Mouse (Mus musculus): ENCODE measurements around the gene Nfkbiz.

Gene Nfkbiz

DNA sequence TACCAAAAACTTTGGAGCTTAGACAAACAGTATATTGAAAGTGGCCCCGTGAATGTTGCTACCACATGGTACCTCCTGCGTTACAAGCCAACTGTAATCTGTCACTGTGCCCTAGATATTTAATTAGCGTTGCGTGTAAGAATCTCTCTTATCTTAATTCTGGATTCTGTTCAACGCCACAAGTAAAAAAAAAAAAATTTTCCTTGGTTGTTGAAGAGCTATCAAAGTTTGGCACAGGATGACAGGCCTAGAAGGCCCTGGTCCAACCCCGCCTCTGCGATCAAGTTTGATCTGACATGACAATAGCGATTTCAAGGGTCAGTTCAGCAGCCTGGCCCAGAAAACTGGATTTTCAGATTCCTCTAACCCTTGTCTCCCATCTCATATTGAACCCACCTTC is 6.1 kb downstream of the Nfkbiz start:
- no peak for DNase-seq (ENCODE audit: low read depth, low spot score)

DNA sequence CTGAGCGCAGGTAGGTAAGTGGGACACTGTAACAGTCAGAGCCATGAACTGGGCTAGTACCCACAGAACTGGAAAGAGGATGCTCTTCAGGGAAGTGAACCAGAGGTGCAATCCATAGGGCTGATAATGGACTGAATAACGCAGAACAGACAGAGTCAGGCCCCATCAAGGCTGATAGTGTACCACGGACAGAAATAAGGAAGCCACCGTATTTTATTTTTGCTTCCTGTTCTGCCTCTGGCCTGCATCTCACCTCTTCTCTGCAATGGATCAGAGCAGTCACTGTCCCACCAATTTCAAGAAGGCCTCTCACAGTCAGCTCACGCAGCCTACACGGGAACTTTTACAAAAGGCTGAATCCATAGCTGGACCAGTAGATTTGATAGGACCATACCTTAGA is 6.7 kb downstream of the Nfkbiz start:
- DNase-seq (ENCODE audit: low read depth, low spot score) = no peak

DNA sequence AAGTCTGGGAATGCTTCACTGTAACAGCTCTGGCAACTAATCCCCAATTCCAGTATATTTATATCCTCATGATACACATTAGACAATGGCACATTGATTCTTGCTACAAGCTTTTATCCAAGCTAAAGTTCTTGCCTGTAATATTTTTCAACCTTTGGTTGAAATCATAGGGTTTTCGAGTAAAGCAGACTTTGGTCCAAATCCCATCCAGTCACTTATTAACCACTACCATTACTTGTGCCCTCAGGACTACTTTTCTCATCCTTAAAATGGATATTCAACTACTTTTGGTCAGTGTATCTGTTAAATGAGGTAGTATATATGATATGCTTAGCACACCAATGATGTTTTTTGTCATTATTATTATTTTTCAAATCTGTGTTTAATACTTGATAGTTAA is 7.2 kb downstream of the Nfkbiz start:
- no peak for DNase-seq (ENCODE audit: low read depth, low spot score)

DNA sequence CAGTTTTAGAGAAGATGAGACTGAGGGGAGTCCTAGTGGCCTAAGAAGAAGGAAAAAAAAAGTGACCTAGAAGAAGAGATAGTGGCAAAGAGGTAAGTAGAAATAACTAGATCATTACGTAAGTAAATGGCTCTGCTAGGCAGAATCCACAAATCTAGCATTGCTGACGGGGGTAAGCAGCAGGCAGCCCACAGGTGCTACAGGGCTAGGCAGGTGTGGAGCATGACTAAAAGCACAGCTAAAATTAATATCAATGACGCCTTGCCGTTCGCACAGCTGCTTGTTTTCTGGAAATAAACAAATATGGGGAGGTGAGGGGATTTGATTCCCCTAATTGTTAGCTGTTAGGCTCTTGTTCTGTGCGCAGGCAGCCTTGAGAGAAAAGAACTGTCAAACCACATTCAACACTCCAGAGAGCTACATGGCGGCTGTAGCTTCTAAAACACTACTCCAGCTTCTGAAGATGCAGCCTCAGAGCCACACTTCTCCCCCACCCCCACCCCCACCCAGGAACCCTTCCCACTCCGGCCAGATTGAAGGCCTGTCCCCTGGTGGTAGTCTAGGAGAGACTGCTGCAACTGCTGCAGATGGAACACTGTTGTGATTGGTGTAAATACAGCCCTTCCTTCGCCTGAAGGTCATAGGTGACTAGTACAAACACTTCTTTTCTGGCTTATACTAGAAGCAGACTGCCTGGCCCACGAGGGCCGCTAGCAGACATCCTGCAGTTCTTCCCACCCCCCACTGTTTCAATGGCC is 15.1 kb downstream of the Nfkbiz start:
- peak; percentile 58 for DNase-seq (ENCODE audit: low read depth, low spot score)

DNA sequence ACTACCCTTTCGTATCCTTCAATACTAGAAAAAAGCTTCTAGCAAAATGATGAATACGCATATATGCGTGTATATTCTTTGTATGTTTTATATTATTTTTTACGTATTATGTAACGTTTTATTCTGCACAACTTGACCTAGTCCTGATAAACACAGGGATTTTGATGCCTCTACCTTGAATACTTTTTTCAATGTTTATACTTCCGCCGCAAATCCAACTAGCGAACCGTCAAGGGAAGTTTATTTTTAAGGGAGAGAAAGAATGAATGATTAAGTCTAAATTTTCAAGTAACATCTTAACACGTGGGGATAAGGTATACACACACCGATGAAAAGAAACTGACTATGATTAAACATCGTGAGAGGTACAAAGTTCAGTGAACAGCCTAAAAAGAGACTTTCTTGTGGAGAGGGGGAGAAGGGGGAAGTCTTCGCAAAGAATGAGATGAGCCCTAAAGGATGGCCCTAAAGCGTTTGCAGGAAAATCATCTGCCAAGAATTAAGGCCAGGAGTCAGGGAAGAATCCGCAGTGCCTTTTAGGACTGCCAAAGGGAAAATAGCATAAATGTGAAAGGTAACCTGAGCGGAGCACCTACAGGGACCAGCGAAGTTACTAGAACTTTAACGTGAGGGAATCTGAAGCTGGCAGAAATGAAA is 15.8 kb downstream of the Nfkbiz start:
- no peak for DNase-seq (ENCODE audit: low read depth, low spot score)

DNA sequence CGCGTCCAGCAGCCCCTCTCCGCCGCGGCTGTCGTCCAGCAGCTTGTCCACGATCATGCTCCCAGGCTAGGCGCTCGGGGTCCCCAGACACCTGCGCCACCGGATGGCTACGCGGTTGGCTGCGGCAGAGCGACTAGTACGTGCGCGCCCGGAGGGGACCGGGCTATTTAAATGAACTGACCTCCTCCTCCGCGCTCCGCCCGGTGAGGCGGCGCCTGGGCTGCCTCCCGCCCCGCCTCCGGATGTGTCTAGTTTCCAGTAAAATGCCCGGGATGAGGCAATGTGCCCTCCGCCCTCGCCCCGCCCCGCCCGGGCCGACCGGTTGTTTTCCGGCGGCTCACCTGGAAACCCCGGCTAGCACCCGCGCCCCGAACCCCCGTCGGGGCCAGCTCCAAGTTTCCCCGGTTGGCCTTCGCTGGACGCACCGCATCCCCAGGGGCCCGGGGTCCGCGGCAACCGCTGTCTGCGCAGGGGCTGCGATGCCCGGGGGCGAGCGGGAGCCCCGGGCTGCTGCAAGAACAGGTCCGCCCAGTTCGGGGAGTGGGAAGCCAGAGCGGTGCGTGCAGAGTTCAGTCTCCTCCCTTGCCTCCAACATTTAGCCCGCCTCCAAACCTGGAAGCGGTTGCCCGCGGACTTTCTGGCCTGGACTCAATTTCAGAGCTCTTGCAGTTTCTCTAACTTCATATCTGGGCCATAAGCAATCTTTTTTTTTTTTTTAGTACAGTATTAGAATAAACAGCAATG is 16.5 kb downstream of the Nfkbiz start:
- peak; percentile 91 for DNase-seq (ENCODE audit: low read depth, low spot score)

DNA sequence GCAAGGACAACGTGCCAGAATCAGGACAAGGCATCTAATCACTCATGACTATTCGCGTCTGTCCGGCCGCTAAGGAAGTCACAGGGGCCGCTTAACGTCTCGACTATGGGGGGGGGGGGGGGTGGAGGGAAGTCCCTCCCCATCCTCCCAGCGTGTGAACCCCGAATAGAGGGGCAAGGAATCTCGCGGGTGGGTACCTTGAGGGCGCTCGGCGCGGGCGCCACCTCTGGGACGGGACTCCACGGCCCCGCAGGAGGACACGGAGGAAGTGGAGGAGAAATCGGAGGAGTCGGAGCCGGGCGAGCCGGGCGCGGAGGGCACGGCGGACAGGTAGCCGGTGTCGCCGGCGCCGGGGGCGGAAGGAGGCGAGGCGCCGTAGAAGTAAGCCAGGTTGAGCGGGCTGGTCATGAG is 17.1 kb downstream of the Nfkbiz start:
- peak; percentile 45 for DNase-seq (ENCODE audit: low read depth, low spot score)

DNA sequence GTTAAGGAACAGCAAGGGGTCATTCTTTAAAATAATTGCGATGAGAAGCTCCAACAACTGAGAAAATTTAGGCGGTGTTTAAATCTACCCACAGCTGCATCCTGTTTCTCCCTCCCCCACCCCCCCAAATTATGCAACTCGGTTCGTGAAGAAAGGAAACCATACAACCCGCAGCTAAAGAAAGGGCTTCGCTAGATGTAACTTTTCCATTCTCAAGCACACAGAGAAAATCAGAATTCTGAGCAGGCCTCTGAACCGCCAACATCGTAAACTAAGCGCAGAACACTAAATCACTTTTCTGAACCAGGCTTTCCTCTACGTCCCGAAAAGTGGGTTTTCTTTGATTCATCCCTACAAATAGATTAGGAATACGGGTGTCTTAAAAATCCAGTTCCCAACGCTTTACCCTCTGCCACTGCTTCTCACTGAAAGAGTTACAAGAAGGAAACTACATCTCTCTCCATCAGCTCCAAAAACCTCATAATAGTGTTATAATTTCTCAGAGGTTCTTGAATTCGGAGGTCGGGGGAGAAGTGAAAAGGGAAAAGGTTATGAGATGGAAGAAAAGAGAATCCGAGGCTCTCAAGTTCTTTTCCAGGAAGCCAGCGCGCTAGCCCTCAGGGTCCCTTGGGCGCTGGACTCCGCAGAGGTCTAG is 17.7 kb downstream of the Nfkbiz start:
- DNase-seq (ENCODE audit: low read depth, low spot score) = no peak

DNA sequence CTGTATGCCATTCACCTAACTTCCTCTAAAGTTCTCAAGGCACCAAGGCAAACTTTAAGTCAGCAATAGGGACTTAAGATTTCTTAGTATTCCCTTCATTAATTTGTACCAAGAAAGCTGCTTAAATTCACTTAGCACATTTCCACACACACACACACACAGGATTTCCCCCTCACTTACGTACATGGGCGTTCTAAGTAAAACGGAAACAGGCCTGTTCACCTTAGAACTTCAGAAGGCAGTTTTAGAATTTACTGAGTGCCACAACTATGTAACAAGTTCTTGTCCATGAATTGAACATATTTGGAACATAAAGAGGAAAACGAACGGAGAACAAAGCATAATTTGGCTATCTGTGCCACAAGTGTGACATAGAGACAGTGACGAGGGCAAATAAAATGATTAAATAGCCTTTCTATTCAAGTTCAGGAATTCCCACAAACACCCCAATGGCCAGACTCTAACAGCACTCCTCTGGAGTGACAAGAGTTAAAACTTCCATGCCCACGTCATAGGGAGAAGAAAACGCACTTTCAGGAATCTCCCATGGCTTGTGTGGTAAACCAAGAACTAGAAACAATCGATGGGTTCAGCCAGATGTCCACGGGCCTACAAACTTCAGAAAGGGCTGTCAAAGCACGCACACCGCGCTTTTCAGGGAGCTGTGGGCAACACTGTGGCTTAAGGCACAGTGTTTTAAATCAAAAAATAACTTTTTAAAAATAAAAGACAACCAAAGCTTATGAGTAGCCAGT is 18.4 kb downstream of the Nfkbiz start:
- DNase-seq (ENCODE audit: low read depth, low spot score) = no peak

DNA sequence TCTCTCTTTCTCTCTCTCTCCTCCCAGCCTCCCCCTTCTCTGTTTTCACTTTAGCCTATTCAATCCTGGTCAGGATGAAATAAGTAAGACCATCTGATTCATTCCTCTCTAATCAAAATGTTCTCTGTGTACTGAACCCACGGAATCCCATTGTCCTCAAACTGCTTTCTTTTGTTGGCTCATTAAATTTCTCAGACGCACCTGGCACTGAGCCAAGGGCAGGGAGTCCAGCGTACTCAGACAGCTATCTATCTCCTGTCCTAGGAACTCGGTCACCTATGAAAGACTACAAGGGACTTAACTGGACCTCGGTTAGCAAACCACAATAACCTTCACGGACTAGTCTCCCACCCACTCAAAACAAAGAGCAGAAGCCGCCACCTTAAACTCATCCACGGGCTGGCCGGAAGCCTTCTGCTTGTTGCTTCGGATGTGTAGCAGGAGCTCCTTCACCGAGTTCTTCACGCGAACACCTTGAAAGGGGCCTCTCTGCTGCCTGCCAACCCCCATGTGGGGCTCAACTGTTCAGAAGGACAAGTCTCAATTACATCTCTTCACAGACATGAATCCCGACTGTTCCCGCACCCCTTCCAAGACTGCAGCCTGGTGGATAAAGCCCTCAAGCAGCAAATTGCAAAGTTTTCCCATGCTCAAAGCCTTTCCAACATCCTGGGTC is 19.4 kb downstream of the Nfkbiz start:
- DNase-seq (ENCODE audit: low read depth, low spot score) = peak; percentile 27

DNA sequence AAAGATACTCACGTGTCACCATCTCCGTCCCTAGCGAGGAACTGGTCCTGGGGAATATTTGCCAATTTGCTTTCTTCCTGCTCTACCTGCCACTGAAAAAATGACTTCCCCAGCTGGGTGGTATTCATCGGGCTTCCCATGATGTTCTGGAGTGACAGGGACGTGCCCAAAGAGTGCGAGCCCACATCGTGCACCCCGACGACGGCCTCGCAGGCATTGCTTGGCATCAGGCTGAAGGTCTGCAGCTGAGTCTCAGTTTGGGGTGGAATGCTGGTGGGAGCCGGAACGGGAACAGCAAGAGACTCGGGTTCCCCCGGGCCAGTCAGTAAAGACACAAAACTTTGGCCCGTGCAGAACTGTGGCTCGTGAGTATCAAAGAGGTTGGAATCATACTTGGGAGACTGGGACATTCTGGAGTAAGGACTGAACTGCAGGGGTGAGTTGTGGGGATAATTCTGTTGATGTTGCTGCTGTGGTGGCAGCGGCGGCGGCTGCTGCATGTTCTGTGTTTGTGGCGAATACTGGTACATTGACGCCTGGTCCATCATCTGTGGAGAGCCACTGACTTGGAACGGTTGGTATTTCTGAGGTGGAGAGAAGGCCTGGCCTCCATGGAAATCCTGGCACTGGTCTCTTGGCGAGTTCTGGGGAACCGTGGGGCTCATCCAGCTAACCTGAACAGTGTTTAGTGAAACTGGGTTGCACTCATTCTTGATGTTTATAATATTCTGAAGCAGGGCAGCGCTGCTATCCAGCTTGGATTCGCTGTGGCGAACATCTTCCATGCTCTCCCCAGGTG is 20.8 kb downstream of the Nfkbiz start:
- DNase-seq (ENCODE audit: low read depth, low spot score) = no peak

DNA sequence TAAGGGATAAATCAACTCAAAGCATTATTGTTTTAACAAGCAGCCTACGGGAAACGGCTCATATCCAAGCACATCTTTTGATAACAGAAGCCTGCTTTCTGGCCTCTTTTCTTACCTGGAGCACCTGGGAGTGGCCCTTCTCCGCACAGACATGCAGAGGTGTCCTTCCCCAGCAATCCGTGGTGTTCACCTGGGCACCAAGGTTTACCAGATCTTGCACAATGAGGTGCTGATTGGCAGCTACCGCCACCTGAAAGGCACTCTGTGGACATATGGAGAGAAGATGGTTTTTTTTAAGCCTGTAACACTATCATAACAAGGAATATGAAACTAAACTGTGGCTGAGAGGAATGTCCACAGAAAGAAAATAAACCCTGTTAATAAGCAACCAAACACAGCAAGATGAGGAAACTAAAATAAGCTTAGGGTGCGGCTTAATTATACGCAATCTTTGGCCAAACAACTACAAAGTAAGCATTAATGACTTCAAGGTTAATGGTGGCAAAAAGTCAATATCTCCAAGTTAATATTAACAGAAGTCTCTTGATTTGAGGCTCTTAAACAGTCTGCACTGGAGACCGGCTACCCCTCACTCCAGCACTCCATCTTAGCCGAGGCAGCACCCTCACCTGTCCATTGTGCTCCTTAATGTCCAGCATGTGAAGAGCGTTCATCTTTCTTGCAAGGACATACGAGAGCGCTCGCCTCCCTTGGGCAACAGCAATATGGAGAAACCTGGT is 22.3 kb downstream of the Nfkbiz start:
- DNase-seq (ENCODE audit: low read depth, low spot score) = no peak

DNA sequence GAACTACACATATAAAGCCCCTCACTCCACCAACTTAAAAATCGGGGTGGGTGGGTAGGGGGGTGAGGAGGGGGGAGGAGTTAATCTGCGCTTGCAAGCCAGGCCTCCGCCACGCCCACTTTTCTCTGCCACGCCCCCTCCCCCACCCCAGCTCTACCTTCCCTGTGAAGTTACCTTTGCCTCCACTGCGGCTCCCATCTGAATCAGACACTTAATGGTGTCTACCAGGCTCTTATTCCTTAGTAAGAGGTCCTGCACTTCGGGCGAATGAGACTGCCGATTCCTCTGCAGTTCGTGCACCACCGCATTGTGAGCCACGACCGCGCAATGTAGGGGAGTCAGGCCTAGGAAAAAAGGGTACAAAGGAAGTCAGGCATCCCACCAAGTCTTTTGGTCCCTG is 23.2 kb downstream of the Nfkbiz start:
- DNase-seq (ENCODE audit: low read depth, low spot score) = peak; percentile 46

DNA sequence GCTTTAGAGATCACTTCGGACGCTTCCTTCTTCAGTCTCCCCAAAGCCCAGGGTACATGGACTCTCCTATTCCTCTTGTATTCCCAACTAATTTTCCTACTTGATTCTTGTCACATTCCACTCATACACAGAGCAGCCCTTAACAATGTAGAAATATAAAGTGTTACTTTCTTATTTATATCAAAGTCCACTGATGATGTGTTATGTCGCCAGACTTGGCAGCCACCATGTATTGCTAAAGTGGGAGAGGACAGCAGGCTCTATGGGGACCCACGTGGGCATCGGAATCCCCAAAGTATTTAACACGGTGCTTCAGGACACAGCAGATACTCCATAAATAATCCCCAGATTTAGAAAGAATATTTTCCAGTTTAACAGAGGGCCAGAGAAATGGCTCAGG is 24.0 kb downstream of the Nfkbiz start:
- DNase-seq (ENCODE audit: low read depth, low spot score) = no peak

DNA sequence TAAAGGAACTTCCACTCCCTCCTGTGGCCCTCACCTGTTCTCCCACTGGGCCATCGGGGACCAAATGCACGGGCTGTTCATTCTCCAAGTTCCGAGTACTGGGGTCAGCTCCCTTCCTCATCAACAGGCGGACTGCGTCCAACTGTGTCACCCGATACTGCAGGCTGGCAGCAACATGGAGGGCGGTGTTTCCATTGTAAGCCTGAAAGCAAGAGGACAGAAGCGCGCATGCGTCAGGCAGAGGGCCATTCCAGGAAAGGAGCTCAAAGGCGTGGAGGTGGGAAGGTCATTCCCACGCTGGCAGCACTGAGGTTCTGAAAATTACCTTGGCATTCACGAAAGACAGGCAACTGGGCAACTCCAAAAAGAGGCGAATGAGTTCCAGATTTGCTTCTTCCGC is 24.8 kb downstream of the Nfkbiz start:
- peak; percentile 91 for DNase-seq (ENCODE audit: low read depth, low spot score)

DNA sequence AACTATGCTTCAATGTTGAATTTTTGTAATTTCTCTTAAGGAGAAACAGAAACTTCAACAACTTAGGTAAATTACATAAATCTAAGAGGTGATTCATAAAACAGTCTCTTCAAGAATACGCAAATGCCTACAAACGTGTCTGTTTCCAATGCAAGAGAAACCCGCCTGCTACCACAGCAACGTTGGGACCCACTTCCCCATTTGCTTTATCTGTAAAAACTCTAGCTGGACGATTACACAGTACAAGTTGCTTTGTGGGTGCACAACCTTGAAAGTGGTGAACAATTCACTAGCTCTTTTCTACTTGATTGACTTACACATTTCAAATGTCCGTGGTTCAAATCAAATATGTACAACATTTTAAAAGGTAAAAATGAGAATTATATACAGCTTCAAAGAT is 26.9 kb downstream of the Nfkbiz start:
- DNase-seq (ENCODE audit: low read depth, low spot score) = no peak

DNA sequence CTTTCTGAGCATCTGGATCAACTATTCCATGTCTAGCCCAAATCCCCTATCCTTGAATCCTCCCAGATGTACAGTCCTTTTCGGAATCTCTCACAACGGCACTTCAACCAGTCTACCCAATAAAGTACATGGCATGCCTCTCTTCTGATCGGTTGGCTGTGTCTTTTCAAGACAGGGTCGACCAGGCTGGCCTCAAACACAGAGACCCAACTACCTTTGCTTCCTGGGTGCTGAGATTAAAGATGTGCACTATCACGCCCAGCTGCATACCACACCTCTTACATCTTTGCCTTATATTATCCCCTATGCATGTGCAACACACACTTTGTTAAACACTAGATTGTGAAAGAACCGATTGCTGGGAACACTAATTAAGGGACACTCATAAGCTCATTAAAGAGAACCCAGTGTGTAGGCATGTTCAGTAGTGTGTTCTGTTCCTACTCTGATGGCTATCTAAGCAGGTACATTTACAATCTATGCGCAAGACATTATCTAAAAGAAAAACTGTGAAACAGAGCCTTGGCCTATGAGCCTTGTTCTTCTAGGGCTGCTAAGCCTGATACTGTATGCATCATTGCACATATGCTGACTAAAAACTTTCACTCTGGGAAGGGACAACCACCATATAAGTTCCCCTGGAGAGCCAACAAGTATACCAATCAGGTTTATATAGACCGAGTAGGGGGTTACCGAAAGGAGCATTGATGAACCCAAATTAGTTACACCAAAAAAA is 28.8 kb downstream of the Nfkbiz start:
- no peak for DNase-seq (ENCODE audit: low read depth, low spot score)

DNA sequence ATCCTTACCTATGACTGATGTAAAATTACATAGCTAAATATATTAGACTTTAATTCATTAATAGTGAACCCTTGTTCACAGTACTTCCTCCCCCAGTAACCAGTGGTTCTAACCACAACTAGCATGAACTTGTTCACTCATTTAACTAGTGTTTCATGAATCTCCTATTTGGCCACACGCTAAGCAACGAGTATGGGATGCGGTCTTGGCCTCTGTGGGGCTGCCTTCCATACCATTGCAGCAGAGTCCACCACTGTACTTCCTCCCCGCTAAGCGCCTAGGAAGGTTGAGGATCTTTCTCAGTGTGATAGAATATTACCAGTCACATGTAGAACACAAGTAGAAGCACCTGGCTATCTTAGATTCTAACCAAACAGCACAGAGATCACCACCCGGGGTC is 29.4 kb downstream of the Nfkbiz start:
- DNase-seq (ENCODE audit: low read depth, low spot score) = no peak

DNA sequence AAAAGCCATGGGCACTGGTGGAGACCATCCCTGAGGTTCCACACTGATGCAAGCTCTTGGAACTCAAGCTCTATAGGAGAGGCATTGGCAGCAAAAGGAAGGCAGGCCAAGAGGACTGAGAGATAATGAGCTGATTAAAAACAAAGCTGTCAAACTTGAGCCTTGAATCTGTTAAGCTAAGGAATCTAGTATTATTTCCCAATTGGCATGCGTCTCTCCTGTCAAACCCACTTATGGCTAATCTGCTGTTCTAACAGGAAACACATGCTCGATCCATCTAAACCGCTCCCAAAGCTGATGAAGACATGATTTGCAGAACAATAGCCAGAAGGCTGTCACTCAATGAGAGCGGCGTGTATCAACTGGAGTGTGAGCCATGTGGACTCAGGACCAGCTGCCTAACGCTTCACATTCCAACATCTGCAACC is 31.2 kb downstream of the Nfkbiz start:
- DNase-seq (ENCODE audit: low read depth, low spot score) = peak; percentile 46

Measured in R1 (cell line).